Mouse (Mus musculus) liver, adult 2 months (tissue): ENCODE data around the gene Qpct.

Experiments
- CTCF ChIP-seq: fragments of 200-500 bp; IDR thresholded peaks from 2 replicates; pipeline ENCODE4 v1.5.1; 2011; ENCODE audit warnings: low read depth, low read length, control low read depth
- POLR2A ChIP-seq: fragments of 200-500 bp; IDR thresholded peaks from 2 replicates; pipeline ENCODE4 v1.6.1; 2011; ENCODE audit warnings: low read length, control low read depth; ENCODE audit not compliant: insufficient read depth; ENCODE audit errors: extremely low read depth

- TF ChIP-seq POLR2A (no peak), CTCF (no peak)
Measured at GRCm38 (mm10) chr17:79109576-79109975, 57.9 kb downstream of the Qpct start.
